Mouse (Mus musculus): Measurements from ENCODE around the gene Pkib. TPM values are rescaled to one million over a fixed set of nuclear protein-coding genes. Genes with fewer than 3 reads are reported as not detected.

The Pkib gene
- polyA plus RNA-seq (2012; rRNA removed) (0.26 and 0.58 TPM in 2 replicates), polyA plus RNA-seq (2014; fragmentation: Nextera tagmentation; extraction: Ambion mirVana) (0.55 and 0.69 TPM in 2 replicates)

- no peak for TF ChIP-seq CTCF (IDR thresholded peaks at IDR 0.05; ENCODE audit: low read depth)
- TF ChIP-seq EP300 (IDR thresholded peaks at IDR 0.05; ENCODE audit: low read depth): no peak
- Histone ChIP-seq H3K36me3 (replicated peaks; ENCODE audit: control insufficient read depth, insufficient read depth, low read depth) (no peaks in the 10 kb centered on the region), H3K4me2 (ENCODE audit: low read depth) (peak within 1 kb of the TSS; percentile 52), H3K4me3 (ENCODE audit: insufficient read depth in 1 of 2, low read depth in 2 of 2, low read length in 2 of 2) (peak within 1 kb of the TSS; percentile 19 to 25), H3K9me3 (ENCODE audit: control insufficient read depth, low read length) (peaks cover 3% of the 10 kb centered on the region; the same call in 1 of the 2 replicates), H3K27ac (no peak within 1 kb of the TSS), H3K4me1 (replicated peaks; ENCODE audit: control insufficient read depth in 2 of 2, insufficient read depth in 2 of 2, low read length in 1 of 2) (no peaks in the 10 kb centered on the region; a peak in 1 of 4 replicates), H3K9ac (replicated peaks) (no peak within 1 kb of the TSS), H3K27me3 (ENCODE audit: control insufficient read depth, insufficient read depth, low read length) (no peaks in the 10 kb centered on the region; the same call in 1 of the 2 replicates)
- 1% methylated on average over 41 of the region's 41 CpGs for WGBS (ENCODE audit: insufficient replicate concordance)
- peak in 1 of 3 experiments; percentile 3 for DNase-seq (ENCODE audit: low read depth in 3 of 3, low spot score in 3 of 3)
- ATAC-seq (ENCODE audit: insufficient read depth): no peak
Observed at GRCm38 (mm10) chr10:57631896-57632867, at the start of gene Pkib. Gene Pkib, plus strand, starts transcription at chr10:57631981.

DNA sequence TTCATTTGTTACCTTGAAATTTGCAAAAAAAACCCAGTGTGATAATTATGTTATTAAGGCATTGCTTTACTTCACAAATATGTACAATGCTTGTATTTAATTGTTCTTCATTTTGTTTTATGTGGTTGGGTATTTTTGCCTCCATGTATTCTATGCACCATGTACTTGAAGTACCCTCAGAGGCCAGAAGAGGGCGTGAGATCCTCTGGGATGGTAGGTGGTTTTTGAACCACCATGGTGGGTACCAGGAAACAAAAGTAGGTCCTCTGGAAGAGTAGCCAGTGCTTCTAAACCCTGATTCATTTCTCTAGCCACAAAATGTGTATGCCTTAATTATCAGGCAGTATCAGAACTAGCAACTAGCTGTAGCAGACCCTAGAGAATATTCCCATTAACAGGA lies 47.9 kb upstream of the Pkib start:
- H3K9me3 ChIP-seq (ENCODE audit: control insufficient read depth, low read length): no peaks in the 10 kb centered on the region
- H3K4me1 ChIP-seq (replicated peaks; ENCODE audit: control insufficient read depth in 2 of 2, insufficient read depth in 2 of 2, low read length in 1 of 2): no peaks in the 10 kb centered on the region
- H3K36me3 ChIP-seq (replicated peaks; ENCODE audit: control insufficient read depth, insufficient read depth, low read depth): no peaks in the 10 kb centered on the region
- no peak overlapping the region for H3K27ac ChIP-seq
- WGBS (ENCODE audit: insufficient replicate concordance): 8% methylated on average over 1 of the region's 1 CpGs
- ATAC-seq (ENCODE audit: insufficient read depth) (no peak), DNase-seq (ENCODE audit: low read depth in 3 of 3, low spot score in 3 of 3) (no peak)
- TF ChIP-seq EP300 (IDR thresholded peaks at IDR 0.05; ENCODE audit: low read depth): no peak
- peak; percentile 26; the same call in 1 of the 2 replicates for TF ChIP-seq CTCF (IDR thresholded peaks at IDR 0.05; ENCODE audit: low read depth)
- no peak overlapping the region for H3K9ac ChIP-seq (replicated peaks)
- H3K4me3 ChIP-seq (ENCODE audit: insufficient read depth in 1 of 2, low read depth in 2 of 2, low read length in 2 of 2): no peak overlapping the region
- H3K27me3 ChIP-seq (ENCODE audit: control insufficient read depth, insufficient read depth, low read length): no peaks in the 10 kb centered on the region
- no peak overlapping the region for H3K4me2 ChIP-seq (ENCODE audit: low read depth)

DNA sequence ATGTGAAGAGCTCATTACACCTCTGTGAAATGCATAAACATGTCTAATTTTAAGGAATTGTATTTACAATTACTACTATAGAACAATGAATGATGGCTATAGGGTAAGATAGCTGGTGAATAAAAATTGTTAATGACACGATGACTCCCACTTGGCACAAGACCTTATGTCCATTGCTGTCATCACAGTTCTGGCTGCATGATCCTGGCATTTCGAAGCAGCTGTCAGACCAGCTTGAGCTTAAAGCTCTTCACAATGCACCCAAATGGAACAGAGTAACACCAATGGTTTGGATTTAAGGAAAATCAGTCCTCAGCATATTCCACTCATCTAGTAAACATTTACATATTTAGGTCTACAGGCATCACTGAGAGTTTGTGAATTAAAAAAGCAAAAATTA lies 37.5 kb upstream of the Pkib start:
- Histone ChIP-seq H3K4me2 (ENCODE audit: low read depth) (no peak overlapping the region), H3K9me3 (ENCODE audit: control insufficient read depth, low read length) (no peaks in the 10 kb centered on the region), H3K9ac (replicated peaks) (no peak overlapping the region), H3K36me3 (replicated peaks; ENCODE audit: control insufficient read depth, insufficient read depth, low read depth) (no peaks in the 10 kb centered on the region), H3K4me1 (replicated peaks; ENCODE audit: control insufficient read depth in 2 of 2, insufficient read depth in 2 of 2, low read length in 1 of 2) (no peaks in the 10 kb centered on the region), H3K27me3 (ENCODE audit: control insufficient read depth, insufficient read depth, low read length) (no peaks in the 10 kb centered on the region), H3K27ac (no peak overlapping the region), H3K4me3 (ENCODE audit: insufficient read depth in 1 of 2, low read depth in 2 of 2, low read length in 2 of 2) (no peak overlapping the region)
- 44% methylated on average over 2 of the region's 2 CpGs for WGBS (ENCODE audit: insufficient replicate concordance)
- ATAC-seq (ENCODE audit: insufficient read depth) (no peak), DNase-seq (ENCODE audit: low read depth in 3 of 3, low spot score in 3 of 3) (no peak)
- TF ChIP-seq CTCF (IDR thresholded peaks at IDR 0.05; ENCODE audit: low read depth) (no peak), EP300 (IDR thresholded peaks at IDR 0.05; ENCODE audit: low read depth) (no peak)

GRCm38 (mm10) chr10:57597172-57597571 lies 34.6 kb upstream of the Pkib start:
- Histone ChIP-seq H3K4me3 (ENCODE audit: insufficient read depth in 1 of 2, low read depth in 2 of 2, low read length in 2 of 2) (no peak overlapping the region), H3K36me3 (replicated peaks; ENCODE audit: control insufficient read depth, insufficient read depth, low read depth) (no peaks in the 10 kb centered on the region), H3K4me1 (replicated peaks; ENCODE audit: control insufficient read depth in 2 of 2, insufficient read depth in 2 of 2, low read length in 1 of 2) (no peaks in the 10 kb centered on the region), H3K9me3 (ENCODE audit: control insufficient read depth, low read length) (no peaks in the 10 kb centered on the region), H3K27me3 (ENCODE audit: control insufficient read depth, insufficient read depth, low read length) (no peaks in the 10 kb centered on the region), H3K9ac (replicated peaks) (no peak overlapping the region), H3K4me2 (ENCODE audit: low read depth) (no peak overlapping the region), H3K27ac (no peak overlapping the region)
- no peak for ATAC-seq (ENCODE audit: insufficient read depth)
- no peak for DNase-seq (ENCODE audit: low read depth in 3 of 3, low spot score in 3 of 3)
- TF ChIP-seq EP300 (IDR thresholded peaks at IDR 0.05; ENCODE audit: low read depth) (no peak), CTCF (IDR thresholded peaks at IDR 0.05; ENCODE audit: low read depth) (no peak)
- 39% methylated on average over 2 of the region's 2 CpGs for WGBS (ENCODE audit: insufficient replicate concordance)

DNA sequence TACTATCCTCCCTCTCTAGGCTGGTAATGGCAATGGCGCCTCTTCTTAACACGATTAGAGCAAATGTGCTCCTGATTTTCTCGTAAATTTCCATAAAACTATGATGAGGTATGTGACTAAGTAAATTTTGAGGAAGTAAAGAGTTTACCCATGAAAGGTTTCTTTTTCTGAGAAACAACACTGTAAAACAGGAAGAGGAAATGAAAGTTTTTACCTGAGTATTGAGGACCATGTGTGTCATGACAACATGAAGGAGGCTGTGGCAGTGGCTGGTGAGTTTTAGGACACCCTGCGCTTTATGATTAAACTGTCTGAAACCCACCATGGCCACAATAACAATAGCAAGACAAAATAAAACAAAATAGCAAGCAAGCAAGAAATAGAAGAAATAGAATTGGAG lies 28.8 kb upstream of the Pkib start:
- ATAC-seq (ENCODE audit: insufficient read depth): no peak
- 57% methylated on average over 4 of the region's 4 CpGs for WGBS (ENCODE audit: insufficient replicate concordance)
- no peak overlapping the region for H3K27ac ChIP-seq
- H3K27me3 ChIP-seq (ENCODE audit: control insufficient read depth, insufficient read depth, low read length): no peaks in the 10 kb centered on the region
- no peaks in the 10 kb centered on the region for H3K4me1 ChIP-seq (replicated peaks; ENCODE audit: control insufficient read depth in 2 of 2, insufficient read depth in 2 of 2, low read length in 1 of 2)
- H3K9me3 ChIP-seq (ENCODE audit: control insufficient read depth, low read length): no peaks in the 10 kb centered on the region
- TF ChIP-seq CTCF (IDR thresholded peaks at IDR 0.05; ENCODE audit: low read depth) (no peak), EP300 (IDR thresholded peaks at IDR 0.05; ENCODE audit: low read depth) (no peak)
- no peak overlapping the region for H3K4me2 ChIP-seq (ENCODE audit: low read depth)
- no peaks in the 10 kb centered on the region for H3K36me3 ChIP-seq (replicated peaks; ENCODE audit: control insufficient read depth, insufficient read depth, low read depth)
- no peak overlapping the region for H3K9ac ChIP-seq (replicated peaks)
- H3K4me3 ChIP-seq (ENCODE audit: insufficient read depth in 1 of 2, low read depth in 2 of 2, low read length in 2 of 2): no peak overlapping the region
- no peak for DNase-seq (ENCODE audit: low read depth in 3 of 3, low spot score in 3 of 3)

Measured in liver, embryonic 14.5 days (tissue).